Mouse (Mus musculus) heart, adult 8-10 months (tissue): ENCODE measurements around the gene Hmox1. TPM values are rescaled to one million over a fixed set of nuclear protein-coding genes. Genes with fewer than 3 reads are reported as not detected.

Experiments used
- DNase-seq: peaks from one replicate; pipeline ENCODE4 v3.0.0; 2022; ENCODE audit warnings: low spot score
- total RNA-seq, 4 experiments: library from RNA; stranded (reverse); gene quantifications; 2 replicates each; pipeline ENCODE4 v1.2.4; 2022

Hmox1 gene
- total RNA-seq, 4 experiments from 2014 or later = 7.7 to 10.2 (median 9.1) TPM

- peak; percentile 90 for DNase-seq
These were observed 4.2 kb upstream of the Hmox1 start for GRCm38 (mm10) chr8:75088989-75089881.

GRCm38 (mm10) chr8:75090781-75091365 is 2.5 kb upstream of the Hmox1 start:
- DNase-seq = no peak

GRCm38 (mm10) chr8:75102956-75103355 is 9.5 kb downstream of the Hmox1 start:
- no peak for DNase-seq

GRCm38 (mm10) chr8:75103376-75103878 is 10.0 kb downstream of the Hmox1 start:
- no peak for DNase-seq

GRCm38 (mm10) chr8:75108527-75109235 is 15.3 kb downstream of the Hmox1 start:
- peak; percentile 82 for DNase-seq

- DNase-seq = peak; percentile 99
These were observed 16.0 kb downstream of the Hmox1 start, which contains the start of gene Mcm5 for GRCm38 (mm10) chr8:75109236-75109967. Mcm5 (plus strand) TSS chr8:75109569.

- DNase-seq = no peak
These were observed 16.7 kb downstream of the Hmox1 start for GRCm38 (mm10) chr8:75110093-75110492.

- no peak for DNase-seq
These were observed 25.1 kb downstream of the Hmox1 start for GRCm38 (mm10) chr8:75118505-75118904.

- no peak for DNase-seq
These were observed 25.9 kb downstream of the Hmox1 start for GRCm38 (mm10) chr8:75119287-75119686.

- DNase-seq = no peak
These were observed 26.3 kb downstream of the Hmox1 start for GRCm38 (mm10) chr8:75119747-75120146.

- no peak for DNase-seq
These were observed 34.0 kb downstream of the Hmox1 start for GRCm38 (mm10) chr8:75127406-75127805.

GRCm38 (mm10) chr8:75132485-75132884 is 39.1 kb downstream of the Hmox1 start:
- DNase-seq = peak; percentile 47

GRCm38 (mm10) chr8:75133399-75133798 is 40.0 kb downstream of the Hmox1 start:
- DNase-seq = no peak

- DNase-seq = peak; percentile 65
These were observed 41.4 kb downstream of the Hmox1 start for GRCm38 (mm10) chr8:75134603-75135391.

GRCm38 (mm10) chr8:75135756-75136155 is 42.3 kb downstream of the Hmox1 start:
- DNase-seq = no peak

- no peak for DNase-seq
These were observed 42.8 kb downstream of the Hmox1 start for GRCm38 (mm10) chr8:75136256-75136655.

GRCm38 (mm10) chr8:75137536-75137935 is 44.1 kb downstream of the Hmox1 start:
- DNase-seq = no peak
